Mouse (Mus musculus) liver, adult 2 months (tissue): Measurements from ENCODE around the gene Podxl2.

ENCODE experiments used
- CTCF ChIP-seq: fragments of 200-500 bp; IDR thresholded peaks from 2 replicates; pipeline ENCODE4 v1.5.1; 2011; ENCODE audit warnings: low read depth, low read length, control low read depth
- POLR2A ChIP-seq: fragments of 200-500 bp; IDR thresholded peaks from 2 replicates; pipeline ENCODE4 v1.6.1; 2011; ENCODE audit warnings: low read length, control low read depth; ENCODE audit not compliant: insufficient read depth; ENCODE audit errors: extremely low read depth

GRCm38 (mm10) chr6:88836178-88836819, 38.5 kb downstream of the Podxl2 start:
- TF ChIP-seq POLR2A (no peak), CTCF (no peak)
